Mouse (Mus musculus) myocyte (in vitro differentiated cells): Measurements from ENCODE around the gene Ddx58. TPM values are rescaled to one million over a fixed set of nuclear protein-coding genes. Genes with fewer than 3 reads are reported as not detected.

Source experiments
- H3K27me3 ChIP-seq: one replicate; pipeline ENCODE4 v1.6.1; 2011; ENCODE audit not compliant: control insufficient read depth, insufficient read depth, insufficient read length
- H3K36me3 ChIP-seq: one replicate; pipeline ENCODE4 v1.6.1; 2011; ENCODE audit not compliant: control insufficient read depth, insufficient read depth
- H3K4me2 ChIP-seq: one replicate; pipeline ENCODE4 v1.6.1; 2011; ENCODE audit warnings: low read depth, control low read depth
- H3K4me3 ChIP-seq: one replicate; pipeline ENCODE4 v1.5.1; 2011; ENCODE audit warnings: mild to moderate bottlenecking, control low read depth, moderate library complexity
- H3K79me2 ChIP-seq: one replicate; pipeline ENCODE4 v1.6.1; 2011; ENCODE audit not compliant: control insufficient read depth, insufficient read depth
- H3ac ChIP-seq: one replicate; pipeline ENCODE4 v1.6.1; 2011; ENCODE audit not compliant: control insufficient read depth, insufficient read length
- CEBPB ChIP-seq: IDR thresholded peaks from 2 replicates; pipeline ENCODE4 v1.6.1; 2011; ENCODE audit warnings: mild to moderate bottlenecking, moderate library complexity; ENCODE audit not compliant: poor library complexity, insufficient read depth, severe bottlenecking
- E2F4 ChIP-seq: IDR thresholded peaks from one replicate; pipeline ENCODE4 v1.6.1; 2011; ENCODE audit warnings: mild to moderate bottlenecking, control low read depth, moderate library complexity; ENCODE audit not compliant: insufficient read depth
- MAX ChIP-seq: IDR thresholded peaks from one replicate; pipeline ENCODE4 v1.6.1; 2011; ENCODE audit warnings: low read depth, mild to moderate bottlenecking, control low read depth
- MYOD1 ChIP-seq, 3 experiments: IDR thresholded peaks; one replicate each; pipeline ENCODE4 v1.6.1; 2011; ENCODE audit warnings: control low read depth in 2 of 3, low read depth in 2 of 3, mild to moderate bottlenecking in 2 of 3, moderate library complexity in 1 of 3; ENCODE audit not compliant: insufficient read length in 2 of 3, control insufficient read depth in 1 of 3
- MYOG ChIP-seq, 3 experiments: IDR thresholded peaks; one replicate each; pipeline ENCODE4 v1.6.1; 2011; ENCODE audit warnings: control low read depth in 2 of 3, low read depth in 2 of 3, mild to moderate bottlenecking in 2 of 3; ENCODE audit not compliant: insufficient read length in 2 of 3, control insufficient read depth in 1 of 3, insufficient read depth in 1 of 3
- POLR2A ChIP-seq: IDR thresholded peaks from one replicate; pipeline ENCODE4 v1.6.1; 2011; ENCODE audit warnings: low read depth, mild to moderate bottlenecking, control low read depth, moderate library complexity; ENCODE audit not compliant: insufficient read length
- POLR2AphosphoS2 ChIP-seq: IDR thresholded peaks from one replicate; pipeline ENCODE4 v1.6.1; 2011; ENCODE audit warnings: low read depth, control low read depth; ENCODE audit not compliant: insufficient read length
- REST ChIP-seq: IDR thresholded peaks from one replicate; pipeline ENCODE4 v1.6.1; 2011; ENCODE audit warnings: mild to moderate bottlenecking, control low read depth, moderate library complexity; ENCODE audit not compliant: insufficient read depth, insufficient read length
- SRF ChIP-seq: IDR thresholded peaks from one replicate; pipeline ENCODE4 v1.6.1; 2011; ENCODE audit warnings: low read depth; ENCODE audit not compliant: control insufficient read depth, insufficient read length
- TCF12 ChIP-seq: IDR thresholded peaks from one replicate; pipeline ENCODE4 v1.6.1; 2011; ENCODE audit warnings: mild to moderate bottlenecking, control low read depth; ENCODE audit not compliant: poor library complexity, insufficient read depth, severe bottlenecking
- TCF3 ChIP-seq: IDR thresholded peaks from one replicate; pipeline ENCODE4 v1.6.1; 2011; ENCODE audit warnings: low read depth, control low read depth; ENCODE audit not compliant: insufficient read length
- USF1 ChIP-seq: IDR thresholded peaks from one replicate; pipeline ENCODE4 v1.6.1; 2011; ENCODE audit warnings: low read depth, mild to moderate bottlenecking, control low read depth, moderate library complexity
- polyA plus RNA-seq: library from polyadenylated mRNA; unstranded; fragments of >200 nt; fragmentation: generic; extraction: Trizol; gene quantifications from one replicate; pipeline ENCODE4 v1.2.1, GENCODE M21; 2012; ENCODE audit warnings: missing spikeins

Ddx58 gene
- polyA plus RNA-seq, 1 experiment, result 4.1 TPM

GRCm38 (mm10) chr4:40238483-40239408, 882 bp downstream of the Ddx58 start:
- peak overlapping the region; percentile 66 for H3K4me3 ChIP-seq
- TF ChIP-seq USF1, result no peak
- no peak for TF ChIP-seq REST
- TF ChIP-seq MYOD1 (IDR thresholded peaks at IDR 0.05; ENCODE audit: control insufficient read depth in 1 of 3, insufficient read length in 2 of 3, low read depth in 2 of 3), result no peak
- no peak for TF ChIP-seq SRF
- no peak for TF ChIP-seq MYOG (IDR thresholded peaks at IDR 0.05; ENCODE audit: control insufficient read depth in 1 of 3, insufficient read depth in 1 of 3, insufficient read length in 2 of 3, low read depth in 2 of 3)
- TF ChIP-seq POLR2A, result no peak
- no peak for TF ChIP-seq TCF12
- TF ChIP-seq CEBPB, result no peak
- no peak for TF ChIP-seq POLR2AphosphoS2
- TF ChIP-seq TCF3, result no peak
- no peak for TF ChIP-seq E2F4
- TF ChIP-seq MAX, result no peak
- no peak overlapping the region for H3ac ChIP-seq
- H3K36me3 ChIP-seq, result no peaks in the 10 kb centered on the region
- H3K27me3 ChIP-seq, result no peaks in the 10 kb centered on the region
- H3K4me2 ChIP-seq, result peak overlapping the region; percentile 76
- no peaks in the 10 kb centered on the region for H3K79me2 ChIP-seq

DNA sequence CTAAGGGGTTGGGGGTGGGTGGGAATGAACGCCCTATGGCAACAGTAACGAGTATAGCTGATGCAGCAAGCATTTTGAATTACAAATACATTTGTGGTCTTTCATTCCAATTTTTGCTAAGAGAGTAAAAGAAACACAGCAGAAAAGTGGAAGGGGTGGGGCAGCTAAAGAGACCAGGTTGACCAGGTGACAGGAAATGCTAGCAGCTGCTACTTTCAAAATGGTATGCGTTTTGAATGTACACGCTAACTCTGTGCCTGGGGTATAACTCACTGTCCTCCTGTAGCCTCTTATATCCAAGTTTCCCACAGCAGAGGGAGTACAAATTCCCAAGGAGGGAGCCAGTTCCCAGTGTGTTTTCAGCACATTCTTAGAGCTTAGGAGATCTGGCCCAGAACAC, 2.8 kb downstream of the Ddx58 start:
- no peaks in the 10 kb centered on the region for H3K27me3 ChIP-seq
- H3K4me3 ChIP-seq, result no peak overlapping the region

DNA sequence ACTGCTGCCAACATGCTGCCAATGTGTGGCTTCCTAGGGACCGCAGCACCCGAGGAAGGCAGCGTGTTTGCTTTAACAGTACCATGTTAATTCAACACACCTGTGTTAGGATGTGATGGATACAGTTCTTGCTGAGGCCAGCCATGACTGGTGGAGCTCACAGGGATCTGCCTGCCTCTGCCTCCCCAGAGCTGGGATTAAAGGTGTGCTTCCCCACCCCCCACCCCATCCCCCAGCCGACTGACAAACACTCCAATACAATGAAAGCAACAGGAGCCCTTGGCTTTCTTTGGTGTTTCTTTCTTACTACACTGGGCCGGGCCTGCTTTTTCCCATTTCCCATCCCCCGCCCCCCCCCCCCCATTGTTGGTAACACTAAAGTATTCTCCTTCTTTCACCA, 5.4 kb downstream of the Ddx58 start:
- no peaks in the 10 kb centered on the region for H3K79me2 ChIP-seq
- TF ChIP-seq MYOD1 (IDR thresholded peaks at IDR 0.05; ENCODE audit: control insufficient read depth in 1 of 3, insufficient read length in 2 of 3, low read depth in 2 of 3) (no peak), POLR2AphosphoS2 (no peak), CEBPB (no peak), TCF3 (no peak), MYOG (IDR thresholded peaks at IDR 0.05; ENCODE audit: control insufficient read depth in 1 of 3, insufficient read depth in 1 of 3, insufficient read length in 2 of 3, low read depth in 2 of 3) (no peak), MAX (no peak)

More for the DNA sequence above, 2.8 kb downstream of the Ddx58 start:
- TF ChIP-seq TCF12 (no peak), TCF3 (no peak), MAX (no peak), SRF (no peak), E2F4 (no peak), USF1 (no peak), MYOG (IDR thresholded peaks at IDR 0.05; ENCODE audit: control insufficient read depth in 1 of 3, insufficient read depth in 1 of 3, insufficient read length in 2 of 3, low read depth in 2 of 3) (no peak), REST (no peak), MYOD1 (IDR thresholded peaks at IDR 0.05; ENCODE audit: control insufficient read depth in 1 of 3, insufficient read length in 2 of 3, low read depth in 2 of 3) (no peak), POLR2AphosphoS2 (no peak), CEBPB (no peak), POLR2A (no peak)
- Histone ChIP-seq H3K79me2 (no peaks in the 10 kb centered on the region), H3ac (no peak overlapping the region), H3K4me2 (no peak overlapping the region), H3K36me3 (no peaks in the 10 kb centered on the region)

GRCm38 (mm10) chr4:40233062-40233664, 6.5 kb downstream of the Ddx58 start:
- H3K27me3 ChIP-seq, result no peaks in the 10 kb centered on the region
- no peaks in the 10 kb centered on the region for H3K36me3 ChIP-seq
- TF ChIP-seq POLR2AphosphoS2 (no peak), MYOG (IDR thresholded peaks at IDR 0.05; ENCODE audit: control insufficient read depth in 1 of 3, insufficient read depth in 1 of 3, insufficient read length in 2 of 3, low read depth in 2 of 3) (no peak), MYOD1 (IDR thresholded peaks at IDR 0.05; ENCODE audit: control insufficient read depth in 1 of 3, insufficient read length in 2 of 3, low read depth in 2 of 3) (no peak), TCF12 (no peak), TCF3 (no peak), MAX (no peak), E2F4 (no peak), SRF (no peak), USF1 (no peak), CEBPB (no peak), REST (no peak), POLR2A (no peak)
- H3K79me2 ChIP-seq, result no peaks in the 10 kb centered on the region
- no peak overlapping the region for H3K4me2 ChIP-seq
- no peak overlapping the region for H3ac ChIP-seq
- H3K4me3 ChIP-seq, result no peak overlapping the region

More for the DNA sequence above, 5.4 kb downstream of the Ddx58 start:
- Histone ChIP-seq H3K36me3 (no peaks in the 10 kb centered on the region), H3K27me3 (no peaks in the 10 kb centered on the region), H3K4me3 (no peak overlapping the region), H3ac (no peak overlapping the region), H3K4me2 (no peak overlapping the region)
